Mouse (Mus musculus) ovary, postnatal 10 days (tissue): Measurements from ENCODE around the gene Gm11938.

Experiments
- DNase-seq: peaks from one replicate; pipeline ENCODE4 v3.0.0; 2022; ENCODE audit warnings: low spot score

Gene Gm11938

GRCm38 (mm10) chr11:99573164-99573563, 29.9 kb downstream of the Gm11938 start:
- DNase-seq: no peak

GRCm38 (mm10) chr11:99566530-99566929, 36.6 kb downstream of the Gm11938 start, which contains the start of gene Krtap3-1:
Krtap3-1 (minus strand) TSS chr11:99566630.
- DNase-seq: no peak

GRCm38 (mm10) chr11:99562580-99562979, 40.5 kb downstream of the Gm11938 start:
- no peak for DNase-seq

- no peak for DNase-seq
These were observed 43.7 kb downstream of the Gm11938 start, which contains the start of gene Gm11939 for GRCm38 (mm10) chr11:99559366-99559765. Gm11939 (minus strand) TSS chr11:99559466.

GRCm38 (mm10) chr11:99557976-99558745, 44.9 kb downstream of the Gm11938 start:
- no peak for DNase-seq

GRCm38 (mm10) chr11:99556753-99557152, 46.4 kb downstream of the Gm11938 start, which contains the start of gene Krtap3-2:
Krtap3-2 (minus strand) TSS chr11:99556853.
- no peak for DNase-seq

GRCm38 (mm10) chr11:99556195-99556594, 46.9 kb downstream of the Gm11938 start:
- DNase-seq: no peak
